Mouse (Mus musculus) small intestine, adult 2 months (tissue): Measurements from ENCODE around the gene Dact3. TPM values are rescaled to one million over a fixed set of nuclear protein-coding genes. Genes with fewer than 3 reads are reported as not detected.
A peak's percentile ranks its signal among the peaks of the same experiment; 100 is the strongest.

Experiments used
- H3K27ac ChIP-seq: fragments of 200-500 bp; 2 replicates; pipeline ENCODE4 v1.5.1; 2012; ENCODE audit warnings: low read depth, low read length, control low read depth, inconsistent platforms; ENCODE audit not compliant: insufficient read depth
- H3K27me3 ChIP-seq: fragments of 200-500 bp; 2 replicates; pipeline ENCODE4 v1.6.1; 2012; ENCODE audit warnings: mild to moderate bottlenecking, moderate library complexity, low read length, inconsistent platforms; ENCODE audit not compliant: control insufficient read depth, insufficient read depth
- H3K36me3 ChIP-seq: fragments of 200-500 bp; 2 replicates; pipeline ENCODE4 v1.6.1; 2012; ENCODE audit warnings: mild to moderate bottlenecking, low read length, control low read depth, inconsistent platforms; ENCODE audit not compliant: control insufficient read depth, insufficient read depth
- H3K4me1 ChIP-seq: fragments of 200-500 bp; 2 replicates; pipeline ENCODE4 v1.6.1; 2012; ENCODE audit warnings: low read length, inconsistent platforms, mixed read lengths; ENCODE audit not compliant: control insufficient read depth, insufficient read depth, insufficient read length
- H3K4me3 ChIP-seq: fragments of 200-500 bp; 2 replicates; pipeline ENCODE4 v1.5.1; 2012; ENCODE audit warnings: low read depth, mild to moderate bottlenecking, control low read depth, inconsistent platforms, low read length, moderate library complexity
- CTCF ChIP-seq: fragments of 200-500 bp; IDR thresholded peaks from 2 replicates; pipeline ENCODE4 v1.5.1; 2012; ENCODE audit warnings: low read depth, mild to moderate bottlenecking, control low read depth, inconsistent platforms, low read length, moderate library complexity, mixed read lengths; ENCODE audit not compliant: insufficient replicate concordance, insufficient read length; ENCODE audit errors: extremely low read depth
- POLR2A ChIP-seq: fragments of 200-500 bp; IDR thresholded peaks from 2 replicates; pipeline ENCODE4 v1.6.1; 2012; ENCODE audit warnings: low read depth, mild to moderate bottlenecking, control low read depth, inconsistent platforms, low read length, moderate library complexity
- WGBS: fragments of 180-500 bp; shearing (Covaris S2); methylation state at CpG from one replicate; pipeline ENCODE4 v1.1.7; 2018; 5-methylcytosine and 5-hydroxymethylcytosine counted together
- polyA plus RNA-seq: library from polyadenylated mRNA; depleted of rRNA; stranded (reverse); fragments of >200 nt; gene quantifications from 2 replicates; pipeline ENCODE4 v1.2.3, GENCODE M21; 2012; rRNA removed

Gene Dact3
- polyA plus RNA-seq, result 21.6 and 24.2 TPM in 2 replicates

DNA sequence AGATGAGACGGTGACA, at the start of gene Dact3:
Gene Dact3 (plus strand): TSS at position 8 of the 16 bp plus-strand sequence.
- Histone ChIP-seq H3K36me3 (peaks cover 5% of the 10 kb centered on the region; the same call in 1 of the 2 replicates), H3K27ac (peak within 1 kb of the TSS; percentile 65), H3K4me3 (peak within 1 kb of the TSS; percentile 73), H3K27me3 (0 out of 2 replicates have a peak, but pooled peaks cover 3% of the 10 kb centered on the region), H3K4me1 (peaks cover 3% of the 10 kb centered on the region)
- 0% methylated on average over 1 of the region's 1 CpGs for WGBS
- TF ChIP-seq POLR2A (no peak), CTCF (no peak)

DNA sequence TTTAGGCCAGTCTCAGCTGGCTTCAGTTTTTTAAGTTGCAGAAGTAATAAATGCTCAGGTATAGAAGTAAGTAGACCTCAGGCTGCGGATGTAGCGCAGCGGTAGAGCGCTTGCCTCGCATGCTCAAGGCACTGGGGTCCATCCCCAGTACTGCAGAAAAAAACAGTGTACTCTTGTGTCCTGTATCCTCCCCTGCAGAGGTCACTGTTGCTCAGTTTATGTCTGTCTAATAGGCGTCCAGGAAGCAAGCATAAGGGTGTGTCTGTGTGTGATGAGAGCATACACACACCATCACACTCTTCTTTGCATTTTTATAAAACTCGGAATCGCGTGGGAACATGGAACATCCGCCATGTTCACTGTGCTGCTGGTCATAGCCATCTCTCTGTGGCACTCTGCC, 49.3 kb upstream of the Dact3 start:
- H3K4me3 ChIP-seq, result no peak overlapping the region
- H3K4me1 ChIP-seq, result peaks cover 8% of the 10 kb centered on the region; the same call in 1 of the 2 replicates
- no peak overlapping the region for H3K27ac ChIP-seq
- H3K27me3 ChIP-seq, result no peaks in the 10 kb centered on the region
- H3K36me3 ChIP-seq, result peaks cover 55% of the 10 kb centered on the region
- WGBS, result 79% methylated on average over 10 of the region's 10 CpGs
- TF ChIP-seq POLR2A (no peak), CTCF (no peak)

DNA sequence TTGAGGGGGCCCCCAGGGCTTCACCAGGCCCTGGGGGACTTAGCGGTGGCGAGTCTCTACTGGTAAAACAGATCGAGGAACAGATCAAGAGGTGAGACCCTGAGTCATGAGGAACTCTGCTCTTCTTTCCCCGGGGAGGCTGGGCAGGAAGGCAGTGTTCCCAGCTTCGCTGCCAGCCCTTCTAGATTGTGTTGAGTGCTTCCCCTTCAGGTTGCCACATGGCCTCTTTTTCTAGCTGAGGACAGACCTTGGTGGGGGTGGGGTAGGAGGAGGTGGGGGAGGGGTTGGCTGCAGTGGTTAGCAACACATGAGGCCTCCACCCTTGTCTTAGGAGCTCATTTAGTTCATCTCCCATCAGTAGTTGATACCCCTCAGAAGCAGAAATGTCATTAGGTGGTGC, 48.5 kb upstream of the Dact3 start:
- H3K4me1 ChIP-seq, result 0 out of 2 replicates have a peak, but pooled peaks cover 2% of the 10 kb centered on the region
- H3K27ac ChIP-seq, result no peak overlapping the region
- H3K36me3 ChIP-seq, result peaks cover 63% of the 10 kb centered on the region
- no peak overlapping the region for H3K4me3 ChIP-seq
- TF ChIP-seq POLR2A (no peak), CTCF (no peak)
- H3K27me3 ChIP-seq, result no peaks in the 10 kb centered on the region
- WGBS, result 87% methylated on average over 5 of the region's 5 CpGs

DNA sequence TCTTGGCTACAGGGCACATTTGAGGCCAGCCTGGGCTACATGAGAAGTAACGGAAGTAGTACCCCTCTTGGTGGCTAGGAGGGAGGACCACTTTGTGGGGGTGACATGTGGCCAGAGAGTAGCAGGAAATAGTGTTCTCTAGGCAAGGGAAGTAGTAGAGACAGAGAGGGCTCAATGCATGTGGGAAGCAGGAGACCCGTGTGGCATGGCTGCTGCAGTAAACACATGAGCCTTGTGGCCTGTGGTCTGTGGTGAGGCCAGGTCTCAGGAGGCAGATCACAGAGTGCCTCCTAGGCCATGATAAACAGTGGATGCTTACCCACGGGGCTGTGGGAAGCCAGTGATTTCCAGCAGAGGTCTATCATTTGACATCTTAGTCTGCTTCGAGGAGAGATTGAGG, 47.8 kb upstream of the Dact3 start:
- Histone ChIP-seq H3K4me1 (0 out of 2 replicates have a peak, but pooled peaks cover 2% of the 10 kb centered on the region), H3K36me3 (peaks cover 69% of the 10 kb centered on the region), H3K4me3 (no peak overlapping the region), H3K27me3 (no peaks in the 10 kb centered on the region), H3K27ac (no peak overlapping the region)
- 72% methylated on average over 4 of the region's 4 CpGs for WGBS
- TF ChIP-seq CTCF, result no peak
- TF ChIP-seq POLR2A, result no peak

DNA sequence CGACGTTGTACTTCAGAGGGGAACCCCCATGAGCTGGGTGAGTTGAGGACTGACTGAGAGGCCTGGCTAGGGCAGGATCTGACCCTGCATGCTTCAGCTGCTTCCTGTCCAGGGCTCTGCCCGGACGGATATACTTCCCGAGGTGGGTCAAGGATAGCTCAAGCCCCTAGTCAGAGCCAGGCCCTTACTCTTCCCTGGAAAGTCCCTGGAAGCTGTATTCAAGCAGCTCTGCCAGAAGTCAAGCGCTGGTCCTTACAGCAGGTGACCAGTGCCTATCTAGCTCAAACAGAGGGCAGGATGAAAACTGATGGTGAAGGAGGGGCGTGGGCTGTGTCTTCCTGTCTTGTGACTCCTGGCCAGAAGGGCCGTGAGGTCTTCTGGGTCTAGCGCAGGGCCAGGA, 44.7 kb upstream of the Dact3 start:
- 0 out of 2 replicates have a peak, but pooled peaks cover 2% of the 10 kb centered on the region for H3K4me1 ChIP-seq
- no peak overlapping the region for H3K4me3 ChIP-seq
- peaks cover 73% of the 10 kb centered on the region for H3K36me3 ChIP-seq
- 86% methylated on average over 9 of the region's 9 CpGs for WGBS
- TF ChIP-seq CTCF (no peak), POLR2A (no peak)
- no peaks in the 10 kb centered on the region for H3K27me3 ChIP-seq
- no peak overlapping the region for H3K27ac ChIP-seq

DNA sequence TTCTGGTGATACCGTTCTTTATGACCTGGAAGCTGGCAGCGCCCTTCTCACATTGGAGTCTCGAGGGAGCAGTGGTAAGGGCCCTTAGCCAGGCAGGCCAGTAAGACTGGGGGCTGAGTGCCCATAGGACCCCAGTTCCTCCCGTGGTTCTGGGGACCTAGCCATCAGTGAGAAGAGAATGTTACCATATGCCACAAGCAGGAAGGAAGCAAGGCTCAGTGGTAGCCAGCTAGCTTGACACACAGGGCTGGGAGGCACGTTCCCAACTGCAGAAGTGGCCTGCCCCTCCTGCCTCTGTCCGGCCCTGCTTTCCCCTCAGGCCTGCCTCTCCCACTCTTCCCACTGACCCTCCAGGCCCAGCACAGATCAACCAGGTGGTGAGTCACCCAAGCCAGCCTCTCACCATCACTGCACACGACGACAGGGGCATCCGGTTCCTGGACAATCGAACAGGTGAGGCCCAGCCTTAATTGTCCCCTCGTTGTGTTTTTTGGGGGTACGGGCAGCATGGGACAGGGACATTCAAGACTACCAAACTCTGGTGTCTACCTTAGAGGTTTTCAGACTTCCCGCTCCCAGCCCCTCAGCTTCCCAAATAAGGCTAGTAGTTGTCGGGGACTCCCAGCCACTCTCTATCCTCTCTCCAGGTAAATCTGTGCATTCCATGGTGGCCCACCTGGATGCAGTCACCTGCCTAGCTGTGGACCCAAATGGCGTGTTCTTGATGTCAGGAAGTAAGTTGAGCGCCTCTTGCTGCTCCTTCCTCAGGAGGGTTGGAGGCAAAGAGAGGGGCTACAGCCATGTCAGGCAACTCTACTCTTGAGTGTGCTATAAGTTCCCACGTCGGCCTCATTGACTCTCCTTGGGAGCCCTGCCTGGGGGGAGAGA, 37.0 kb upstream of the Dact3 start:
- no peak for TF ChIP-seq POLR2A
- TF ChIP-seq CTCF, result no peak
- Histone ChIP-seq H3K4me3 (no peak overlapping the region), H3K27ac (no peak overlapping the region), H3K4me1 (peaks cover 11% of the 10 kb centered on the region), H3K27me3 (no peaks in the 10 kb centered on the region), H3K36me3 (peaks cover 41% of the 10 kb centered on the region)
- 87% methylated on average over 18 of the region's 18 CpGs for WGBS

DNA sequence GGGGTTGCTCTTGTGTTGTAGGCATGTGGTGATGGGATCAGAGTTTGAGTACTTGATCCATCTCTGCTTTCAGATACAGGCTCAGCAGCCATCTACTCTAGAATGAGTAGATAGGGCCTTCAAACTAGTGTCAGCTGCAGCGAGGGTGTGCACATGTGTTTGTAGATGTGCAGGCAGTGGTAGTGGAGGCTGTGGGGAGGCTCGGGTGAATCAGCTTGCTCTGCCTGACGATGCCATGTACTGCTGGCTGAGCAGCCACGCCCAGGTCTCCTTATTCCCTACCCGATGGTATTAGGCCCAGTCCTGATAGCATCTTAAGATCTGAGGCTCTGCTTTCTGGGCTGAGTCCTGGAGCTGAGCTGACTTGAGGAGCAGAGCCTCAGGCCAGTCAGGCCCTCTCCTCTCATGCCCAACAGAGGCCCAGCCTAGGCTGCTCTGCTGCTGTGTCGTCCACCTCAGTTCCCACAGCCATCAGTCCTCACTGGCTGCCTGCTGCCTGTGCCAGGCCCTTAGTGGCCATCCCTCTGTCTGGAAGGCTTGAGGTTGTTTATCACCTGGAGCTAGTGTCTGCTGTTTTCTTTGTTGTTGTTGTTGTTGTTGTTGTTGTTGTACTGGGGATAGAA, 36.2 kb upstream of the Dact3 start:
- no peak overlapping the region for H3K4me3 ChIP-seq
- H3K27me3 ChIP-seq, result no peaks in the 10 kb centered on the region
- WGBS, result 60% methylated on average over 6 of the region's 6 CpGs
- H3K27ac ChIP-seq, result no peak overlapping the region
- peaks cover 37% of the 10 kb centered on the region for H3K36me3 ChIP-seq
- peaks cover 13% of the 10 kb centered on the region for H3K4me1 ChIP-seq
- TF ChIP-seq POLR2A (no peak), CTCF (no peak)

DNA sequence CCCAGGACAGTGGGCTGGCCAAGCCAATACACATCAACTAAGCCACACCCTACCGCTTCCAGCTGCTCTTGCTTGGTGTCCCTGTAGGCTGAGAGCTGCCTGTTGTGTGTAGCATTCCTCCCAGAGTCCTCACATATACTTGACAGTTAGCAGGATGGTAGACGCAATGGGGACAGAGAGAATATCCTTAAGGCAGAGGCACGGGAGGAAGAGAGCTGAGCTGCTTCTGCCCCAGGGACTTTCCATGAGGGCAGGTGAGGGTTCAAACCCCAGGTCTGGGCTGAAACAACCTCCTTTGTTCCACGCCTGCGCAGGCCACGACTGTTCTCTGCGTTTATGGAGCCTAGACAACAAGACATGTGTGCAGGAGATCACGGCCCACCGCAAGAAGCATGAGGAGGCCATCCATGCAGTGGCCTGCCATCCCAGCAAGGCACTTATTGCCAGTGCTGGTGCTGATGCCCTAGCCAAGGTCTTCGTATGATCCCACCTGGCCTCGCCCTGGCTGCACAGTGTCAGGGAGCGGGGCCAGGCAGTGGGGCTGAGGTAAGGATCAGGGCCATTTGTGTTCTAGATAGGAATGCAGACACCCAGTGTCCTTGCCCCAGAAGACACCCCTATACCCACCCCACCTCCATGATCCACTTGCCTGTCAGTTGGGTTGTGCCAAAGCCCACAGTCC, 35.5 kb upstream of the Dact3 start:
- TF ChIP-seq CTCF, result no peak
- TF ChIP-seq POLR2A, result no peak
- WGBS, result 92% methylated on average over 12 of the region's 12 CpGs
- peaks cover 32% of the 10 kb centered on the region for H3K36me3 ChIP-seq
- no peak overlapping the region for H3K27ac ChIP-seq
- H3K27me3 ChIP-seq, result no peaks in the 10 kb centered on the region
- no peak overlapping the region for H3K4me3 ChIP-seq
- peaks cover 16% of the 10 kb centered on the region for H3K4me1 ChIP-seq
